Mouse (Mus musculus) Patski (cell line): ENCODE results near the gene Pitpnm2. TPM values are rescaled to one million over a fixed set of nuclear protein-coding genes. Genes with fewer than 3 reads are reported as not detected.

Source experiments
- ATAC-seq: fragments of 100-300 bp; one replicate; pipeline ENCODE4 v1.8.0; 2021
- CTCF ChIA-PET: fragments of 350-600 bp; sonication (Branson Sonifier 250); formaldehyde crosslinking; loops from one replicate; lab custom pipeline; 2022; ENCODE audit warnings: inconsistent platforms; lab: Charles Lee
- POLR2A ChIA-PET: fragments of 350-600 bp; sonication (Branson Sonifier 250); formaldehyde crosslinking; loops from one replicate; lab custom pipeline; 2022; ENCODE audit warnings: antibody characterized with exemption, inconsistent platforms; lab: Charles Lee
- DNase-seq: peaks from one replicate; pipeline ENCODE4 v3.0.0-alpha.2; 2011; ENCODE audit warnings: low read depth, low spot score
- H3K27me3 ChIP-seq: fragments of 371-371 bp; one replicate; pipeline ENCODE4 v1.5.1; 2021
- CTCF ChIP-seq: fragments of 100-300 bp; IDR thresholded peaks from one replicate; pipeline ENCODE4 v1.5.1; 2021
- in situ Hi-C: fragments of 300-500 bp; cut with MboI; formaldehyde crosslinking; loops from 3 replicates; pipeline ENCODE4 v1.11.1; 2018; ENCODE audit warnings: low pct_unique_long_range_greater_than_20kb, mixed read lengths
- polyA plus RNA-seq: library from polyadenylated mRNA; unstranded; gene quantifications from one replicate; pipeline ENCODE4 v1.2.3, GENCODE M21; 2021

Gene Pitpnm2
- polyA plus RNA-seq, 1 experiment from 2014 or later: 33.3 TPM

GRCm38 (mm10) chr5:124163445-124163844, 86.1 kb downstream of the Pitpnm2 start:
- H3K27me3 ChIP-seq: no peaks in the 10 kb centered on the region
- POLR2A ChIA-PET: interaction anchor here (0.9 kb wide), 1 partner anchor 121 kb away, joined by 3 read pairs; no protein-coding TSS in a partner anchor
- CTCF ChIA-PET: interaction anchor here (0.9 to 5.2 kb wide), 8 partner anchors 15 to 131 kb away, joined by 4 to 28 read pairs (median 4); no protein-coding TSS in a partner anchor
- TF ChIP-seq CTCF: no peak
- ATAC-seq (no peak), DNase-seq (no peak)
- in situ Hi-C loops: loop anchor here (5.0 kb wide), 1 partner anchor 94 kb away; no protein-coding TSS in a partner anchor

GRCm38 (mm10) chr5:124162577-124162976, 87.0 kb downstream of the Pitpnm2 start:
- POLR2A ChIA-PET: interaction anchor here (0.9 to 1.3 kb wide), 2 partner anchors 122 to 124 kb away, joined by 3 read pairs; no protein-coding TSS in a partner anchor
- CTCF ChIA-PET: interaction anchor here (0.6 to 5.2 kb wide), 23 partner anchors 9 to 248 kb away, joined by 3 to 30 read pairs (median 4); partner anchors contain the start of gene Pitpnm2
- no peaks in the 10 kb centered on the region for H3K27me3 ChIP-seq
- in situ Hi-C loops: loop anchor here (5.0 kb wide), 1 partner anchor 95 kb away; no protein-coding TSS in a partner anchor
- no peak for ATAC-seq
- DNase-seq: no peak
- TF ChIP-seq CTCF: no peak

- ChIA-PET POLR2A (interaction anchor here (1.3 kb wide), 1 partner anchor 125 kb away, joined by 3 read pairs; no protein-coding TSS in a partner anchor), CTCF (interaction anchor here (0.9 to 5.2 kb wide), 11 partner anchors 16 to 248 kb away, joined by 3 to 30 read pairs (median 5); partner anchors contain the start of gene Pitpnm2)
- in situ Hi-C loops: loop anchor here (5.0 kb wide), 1 partner anchor 95 kb away; no protein-coding TSS in a partner anchor
- TF ChIP-seq CTCF: no peak
- DNase-seq (no peak), ATAC-seq (no peak)
- no peaks in the 10 kb centered on the region for H3K27me3 ChIP-seq
Measured at GRCm38 (mm10) chr5:124161831-124162230, 87.7 kb downstream of the Pitpnm2 start.

GRCm38 (mm10) chr5:124159453-124159852, 90.1 kb downstream of the Pitpnm2 start:
- CTCF ChIA-PET: interaction anchor here (1.6 kb wide), 1 partner anchor 101 kb away, joined by 3 read pairs; no protein-coding TSS in a partner anchor
- ATAC-seq (no peak), DNase-seq (no peak)
- TF ChIP-seq CTCF: no peak
- POLR2A ChIA-PET: interaction anchor here (0.5 kb wide), 1 partner anchor 166 kb away, joined by 3 read pairs; no protein-coding TSS in a partner anchor
- no peaks in the 10 kb centered on the region for H3K27me3 ChIP-seq
- in situ Hi-C loops: no loop called here

GRCm38 (mm10) chr5:124158305-124158704, 91.3 kb downstream of the Pitpnm2 start:
- in situ Hi-C loops: no loop called here
- ATAC-seq: no peak
- TF ChIP-seq CTCF: no peak
- POLR2A ChIA-PET: interaction anchor here (0.7 kb wide), 1 partner anchor 255 kb away, joined by 6 read pairs; no protein-coding TSS in a partner anchor
- no peaks in the 10 kb centered on the region for H3K27me3 ChIP-seq
- CTCF ChIA-PET: interaction anchor here (1.6 kb wide), 1 partner anchor 103 kb away, joined by 3 read pairs; no protein-coding TSS in a partner anchor
- no peak for DNase-seq

GRCm38 (mm10) chr5:124155943-124156342, 93.6 kb downstream of the Pitpnm2 start:
- in situ Hi-C loops: no loop called here
- no peaks in the 10 kb centered on the region for H3K27me3 ChIP-seq
- no peak for TF ChIP-seq CTCF
- ATAC-seq: no peak
- DNase-seq: no peak
- CTCF ChIA-PET: no interaction called here
- POLR2A ChIA-PET: no interaction called here

- CTCF ChIA-PET: interaction anchor here (0.8 kb wide), 1 partner anchor 10 kb away, joined by 3 read pairs; no protein-coding TSS in a partner anchor
- in situ Hi-C loops: no loop called here
Measured at GRCm38 (mm10) chr5:124152734-124153133, 96.8 kb downstream of the Pitpnm2 start.

GRCm38 (mm10) chr5:124150895-124151294, 98.7 kb downstream of the Pitpnm2 start:
- ATAC-seq (no peak), DNase-seq (no peak)
- ChIA-PET POLR2A (no interaction called here), CTCF (no interaction called here)
- no peak for TF ChIP-seq CTCF
- in situ Hi-C loops: no loop called here
- H3K27me3 ChIP-seq: no peaks in the 10 kb centered on the region

More at GRCm38 (mm10) chr5:124152734-124153133, 96.8 kb downstream of the Pitpnm2 start:
- DNase-seq: no peak
- ATAC-seq: no peak
- POLR2A ChIA-PET: no interaction called here
- TF ChIP-seq CTCF: no peak
- H3K27me3 ChIP-seq: no peaks in the 10 kb centered on the region

GRCm38 (mm10) chr5:124149028-124149427, 100.5 kb downstream of the Pitpnm2 start:
- POLR2A ChIA-PET: interaction anchor here (0.6 kb wide), 1 partner anchor 11 kb away, joined by 4 read pairs; no protein-coding TSS in a partner anchor
- TF ChIP-seq CTCF: no peak
- no peak for DNase-seq
- CTCF ChIA-PET: interaction anchor here (1.0 kb wide), 1 partner anchor 14 kb away, joined by 3 read pairs; no protein-coding TSS in a partner anchor
- no peaks in the 10 kb centered on the region for H3K27me3 ChIP-seq
- ATAC-seq: no peak
- in situ Hi-C loops: no loop called here

GRCm38 (mm10) chr5:124138066-124138465, 111.5 kb downstream of the Pitpnm2 start:
- CTCF ChIA-PET: no interaction called here
- DNase-seq (no peak), ATAC-seq (no peak)
- no peak for TF ChIP-seq CTCF
- POLR2A ChIA-PET: no interaction called here
- in situ Hi-C loops: no loop called here
- no peaks in the 10 kb centered on the region for H3K27me3 ChIP-seq

GRCm38 (mm10) chr5:124134261-124134660, 115.3 kb downstream of the Pitpnm2 start:
- no peak for ATAC-seq
- no peak for DNase-seq
- ChIA-PET CTCF (no interaction called here), POLR2A (no interaction called here)
- in situ Hi-C loops: no loop called here
- no peaks in the 10 kb centered on the region for H3K27me3 ChIP-seq
- TF ChIP-seq CTCF: no peak
